Comparison of ENCODE assay signal across 17 mouse cellular contexts in genomic region chr8:86527336-86528029, GRCm38 (mm10). TPM values are rescaled to one million over a fixed set of nuclear protein-coding genes. Genes with fewer than 3 reads are reported as not detected.
"Had no signal": no experiment of that assay in that cellular context is flagged by ENCODE, and none has a peak within 500 bp of the region (broad histone marks: within the 10 kb centered on the region; RNA-seq: fewer than 3 reads in every experiment).

No protein-coding gene starts in this region.

- H3K4me1 ChIP-seq: limb, embryonic 12.5 days; liver, embryonic 13.5 days; stomach, embryonic 15.5 days had no signal

- H3K27ac ChIP-seq: layer of hippocampus, adult 2 months; limb, embryonic 12.5 days; liver, embryonic 13.5 days; midbrain, embryonic 10.5 days; midbrain, embryonic 15.5 days; neural tube, embryonic 13.5 days; stomach, embryonic 15.5 days had no signal

- H3K9me3 ChIP-seq: limb, embryonic 12.5 days; liver, embryonic 13.5 days; midbrain, embryonic 10.5 days; midbrain, embryonic 15.5 days; neural tube, embryonic 13.5 days; stomach, embryonic 15.5 days had no signal

- H3K27me3 ChIP-seq: limb, embryonic 12.5 days; liver, embryonic 13.5 days; midbrain, embryonic 15.5 days; neural tube, embryonic 13.5 days; stomach, embryonic 15.5 days had no signal

- H3K36me3 ChIP-seq: limb, embryonic 12.5 days; liver, embryonic 13.5 days; midbrain, embryonic 10.5 days; midbrain, embryonic 15.5 days; neural tube, embryonic 13.5 days; stomach, embryonic 15.5 days had no signal

- H3K4me2 ChIP-seq: limb, embryonic 12.5 days; liver, embryonic 13.5 days; midbrain, embryonic 15.5 days; neural tube, embryonic 13.5 days; stomach, embryonic 15.5 days had no signal

- H3K4me3 ChIP-seq: layer of hippocampus, adult 2 months; limb, embryonic 12.5 days; liver, embryonic 13.5 days; midbrain, embryonic 10.5 days; midbrain, embryonic 15.5 days; neural tube, embryonic 13.5 days; stomach, embryonic 15.5 days had no signal

- DNase-seq: kidney, adult 8-10 months; kidney, postnatal 25 days; liver; liver, embryonic 13.5 days; liver, postnatal 0 days; lung, postnatal 36 days; retina, postnatal 1 day; right cerebral cortex, postnatal 4 days; spleen, adult 18-20 months; thymus, postnatal 4 days had no signal

- ATAC-seq: liver, postnatal 0 days; midbrain, embryonic 15.5 days had no signal

- H3K9ac ChIP-seq: limb, embryonic 12.5 days; liver, embryonic 13.5 days; liver, postnatal 0 days; midbrain, embryonic 15.5 days; neural tube, embryonic 13.5 days; stomach, embryonic 15.5 days had no signal

RNA-seq across cellular contexts. Expression of gene Abcc12, which starts 53.0 kb away (rescaled TPM):
- total RNA-seq: megakaryocyte, adult 5-6 weeks had no signal
- polyA plus RNA-seq: liver, embryonic 13.5 days; liver, postnatal 0 days; midbrain, embryonic 10.5 days had no signal
